Mouse (Mus musculus): ENCODE data around the gene Kcna2. TPM values are rescaled to one million over a fixed set of nuclear protein-coding genes. Genes with fewer than 3 reads are reported as not detected.

Kcna2 gene
- total and polyA plus RNA-seq, 2 experiments from 2014 or later: 2.1 to 17.2 TPM

DNA sequence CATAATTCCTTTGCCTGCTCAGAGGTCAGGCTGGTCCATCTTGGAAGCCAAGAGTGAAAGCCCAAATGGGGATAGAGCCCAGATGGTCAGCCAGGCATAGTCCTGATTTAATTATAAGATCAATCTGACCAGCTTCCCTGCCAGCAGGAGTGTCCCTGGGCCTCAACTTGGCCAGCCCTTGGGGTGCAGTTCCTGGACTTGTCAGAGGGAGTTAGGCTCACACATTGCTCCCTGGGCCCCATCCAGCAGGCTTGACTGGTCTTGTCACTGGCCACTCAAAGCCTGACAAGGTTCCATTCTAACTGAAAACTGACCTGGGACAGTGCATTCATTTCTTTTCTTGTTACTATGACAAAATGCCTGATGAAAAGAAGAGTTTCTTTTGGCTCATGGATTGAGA lies 21.4 kb downstream of the Kcna2 start:
- Histone ChIP-seq H3K27me3 (ENCODE audit: insufficient read depth, low read length) (no peaks in the 10 kb centered on the region), H3K4me2 (ENCODE audit: low read depth, low read length) (no peak overlapping the region), H3K9me3 (ENCODE audit: low read length) (no peaks in the 10 kb centered on the region), H3K27ac (no peak overlapping the region), H3K4me3 (ENCODE audit: low read length) (no peak overlapping the region), H3K9ac (replicated peaks; ENCODE audit: low read length) (no peak overlapping the region), H3K36me3 (ENCODE audit: insufficient read depth, low read length) (no peaks in the 10 kb centered on the region), H3K4me1 (ENCODE audit: insufficient read depth, low read length) (no peaks in the 10 kb centered on the region)
- no peak for DNase-seq (ENCODE audit: low spot score)
- no peak for TF ChIP-seq CTCF (IDR thresholded peaks at IDR 0.05; ENCODE audit: low read depth)
- no peak for ATAC-seq

DNA sequence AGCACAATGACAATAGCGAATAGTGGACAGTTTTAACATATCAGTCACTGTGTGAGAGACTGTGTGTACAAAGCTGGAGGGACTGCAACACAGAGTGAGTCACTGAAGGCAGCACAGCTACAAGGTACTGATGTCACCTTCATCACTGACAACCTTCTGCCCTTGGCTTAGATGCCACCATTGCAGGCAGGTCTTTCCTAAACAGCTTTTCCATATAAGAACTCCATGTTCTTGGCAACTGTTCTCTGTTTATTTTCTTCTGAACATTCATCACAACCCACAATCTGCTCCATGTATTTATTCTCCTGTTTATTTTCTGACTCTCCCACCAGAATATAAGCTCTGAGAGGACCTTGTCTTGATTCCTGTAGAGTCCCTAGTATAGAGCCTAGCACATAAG lies 26.7 kb downstream of the Kcna2 start:
- no peak for DNase-seq (ENCODE audit: low spot score)
- Histone ChIP-seq H3K9ac (replicated peaks; ENCODE audit: low read length) (no peak overlapping the region), H3K27me3 (ENCODE audit: insufficient read depth, low read length) (no peaks in the 10 kb centered on the region), H3K9me3 (ENCODE audit: low read length) (no peaks in the 10 kb centered on the region), H3K4me2 (ENCODE audit: low read depth, low read length) (no peak overlapping the region), H3K4me1 (ENCODE audit: insufficient read depth, low read length) (peaks cover 8% of the 10 kb centered on the region; the same call in 1 of the 2 replicates), H3K36me3 (ENCODE audit: insufficient read depth, low read length) (no peaks in the 10 kb centered on the region), H3K27ac (no peak overlapping the region), H3K4me3 (ENCODE audit: low read length) (no peak overlapping the region)
- no peak for TF ChIP-seq CTCF (IDR thresholded peaks at IDR 0.05; ENCODE audit: low read depth)
- ATAC-seq: no peak
- 65% methylated on average over 1 of the region's 1 CpGs for WGBS

DNA sequence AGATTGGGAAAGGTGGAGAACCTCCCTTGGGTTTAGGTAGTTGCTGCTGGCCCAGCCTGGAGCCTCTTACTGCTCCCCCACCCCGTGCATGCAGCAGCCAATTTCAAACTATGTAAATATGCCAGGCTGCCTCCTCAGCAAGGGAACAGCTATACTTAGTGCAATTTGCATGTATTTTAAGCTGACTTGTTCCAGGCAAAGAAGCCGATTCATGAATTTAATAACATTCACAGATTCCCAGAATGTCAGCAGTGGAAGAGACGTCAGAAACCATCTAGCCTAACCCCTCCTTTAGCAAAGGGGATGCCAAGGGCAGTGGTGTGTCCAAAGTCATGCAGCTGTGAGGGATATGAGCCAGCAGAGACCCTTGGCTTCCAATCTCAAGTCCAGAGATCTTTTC lies 27.5 kb downstream of the Kcna2 start:
- no peak overlapping the region for H3K4me2 ChIP-seq (ENCODE audit: low read depth, low read length)
- no peak overlapping the region for H3K4me3 ChIP-seq (ENCODE audit: low read length)
- peaks cover 8% of the 10 kb centered on the region; the same call in 1 of the 2 replicates for H3K4me1 ChIP-seq (ENCODE audit: insufficient read depth, low read length)
- no peaks in the 10 kb centered on the region for H3K36me3 ChIP-seq (ENCODE audit: insufficient read depth, low read length)
- no peak overlapping the region for H3K9ac ChIP-seq (replicated peaks; ENCODE audit: low read length)
- no peak for ATAC-seq
- H3K9me3 ChIP-seq (ENCODE audit: low read length): no peaks in the 10 kb centered on the region
- TF ChIP-seq CTCF (IDR thresholded peaks at IDR 0.05; ENCODE audit: low read depth): no peak
- no peak for DNase-seq (ENCODE audit: low spot score)
- no peak overlapping the region for H3K27ac ChIP-seq
- H3K27me3 ChIP-seq (ENCODE audit: insufficient read depth, low read length): no peaks in the 10 kb centered on the region
- 57% methylated on average over 3 of the region's 3 CpGs for WGBS

DNA sequence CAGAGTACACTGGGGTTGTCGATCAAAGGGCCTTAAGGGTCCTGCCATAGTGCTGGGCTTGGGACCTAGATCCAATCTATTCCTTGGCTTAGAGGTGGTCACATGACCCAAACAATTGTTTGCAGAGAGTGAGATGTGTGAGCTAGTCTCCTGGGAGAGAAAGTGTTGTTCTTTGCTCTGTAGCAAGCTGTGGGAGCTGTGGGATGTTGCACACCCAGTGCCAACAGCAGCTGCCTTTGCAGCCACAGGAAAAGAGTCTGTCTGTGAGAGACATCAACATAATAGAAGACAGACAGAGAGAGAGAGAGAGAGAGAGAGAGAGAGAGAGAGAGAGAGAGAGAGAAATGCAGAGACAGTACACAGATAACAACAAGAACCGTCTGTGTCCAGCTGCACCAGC lies 28.3 kb downstream of the Kcna2 start:
- no peak overlapping the region for H3K4me3 ChIP-seq (ENCODE audit: low read length)
- no peak overlapping the region for H3K9ac ChIP-seq (replicated peaks; ENCODE audit: low read length)
- no peaks in the 10 kb centered on the region for H3K36me3 ChIP-seq (ENCODE audit: insufficient read depth, low read length)
- no peaks in the 10 kb centered on the region for H3K9me3 ChIP-seq (ENCODE audit: low read length)
- WGBS: 50% methylated on average over 2 of the region's 2 CpGs
- H3K27ac ChIP-seq: no peak overlapping the region
- DNase-seq (ENCODE audit: low spot score) (no peak), ATAC-seq (no peak)
- peaks cover 8% of the 10 kb centered on the region; the same call in 1 of the 2 replicates for H3K4me1 ChIP-seq (ENCODE audit: insufficient read depth, low read length)
- no peak overlapping the region for H3K4me2 ChIP-seq (ENCODE audit: low read depth, low read length)
- TF ChIP-seq CTCF (IDR thresholded peaks at IDR 0.05; ENCODE audit: low read depth): no peak
- H3K27me3 ChIP-seq (ENCODE audit: insufficient read depth, low read length): no peaks in the 10 kb centered on the region

DNA sequence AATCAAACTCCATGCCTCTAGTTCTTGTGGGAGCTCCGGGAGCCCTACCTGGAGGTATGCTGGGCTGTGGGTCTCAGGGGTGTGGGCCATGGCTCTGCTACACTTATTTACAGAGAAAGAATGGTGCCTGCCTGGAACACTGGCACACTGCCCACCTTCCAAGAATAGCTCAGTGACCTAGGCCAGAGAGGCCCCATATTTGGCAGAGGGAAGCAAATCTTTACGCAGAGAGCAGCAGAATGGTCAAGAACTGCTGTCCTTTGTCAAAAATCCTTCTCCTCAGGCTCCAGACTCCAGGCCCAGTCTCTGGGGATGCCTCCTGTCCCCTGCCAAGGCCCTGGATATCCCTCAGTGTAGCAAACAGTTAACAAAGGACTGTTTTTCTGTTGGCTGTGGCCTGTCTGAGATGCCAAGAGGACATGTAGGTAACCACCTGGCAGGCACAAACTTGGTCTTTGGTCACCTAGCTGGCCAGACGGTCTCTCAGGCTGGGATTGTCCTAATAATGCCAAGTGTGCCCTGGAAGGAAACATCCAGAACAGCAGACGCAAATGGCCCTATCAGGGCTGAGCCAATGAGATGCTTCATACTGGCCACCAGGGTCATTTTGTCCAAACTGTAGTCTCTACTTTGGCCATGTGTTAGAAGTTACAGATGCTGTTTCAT lies 29.8 kb downstream of the Kcna2 start:
- DNase-seq (ENCODE audit: low spot score) (no peak), ATAC-seq (0 out of 2 replicates have a peak, but pooled peaks have one; percentile 27)
- H3K4me3 ChIP-seq (ENCODE audit: low read length): no peak overlapping the region
- no peaks in the 10 kb centered on the region for H3K9me3 ChIP-seq (ENCODE audit: low read length)
- H3K4me1 ChIP-seq (ENCODE audit: insufficient read depth, low read length): peaks cover 8% of the 10 kb centered on the region; the same call in 1 of the 2 replicates
- WGBS: 66% methylated on average over 4 of the region's 4 CpGs
- no peaks in the 10 kb centered on the region for H3K27me3 ChIP-seq (ENCODE audit: insufficient read depth, low read length)
- no peak overlapping the region for H3K4me2 ChIP-seq (ENCODE audit: low read depth, low read length)
- no peak for TF ChIP-seq CTCF (IDR thresholded peaks at IDR 0.05; ENCODE audit: low read depth)
- no peaks in the 10 kb centered on the region for H3K36me3 ChIP-seq (ENCODE audit: insufficient read depth, low read length)
- no peak overlapping the region for H3K27ac ChIP-seq
- no peak overlapping the region for H3K9ac ChIP-seq (replicated peaks; ENCODE audit: low read length)

- Histone ChIP-seq H3K36me3 (ENCODE audit: insufficient read depth, low read length) (no peaks in the 10 kb centered on the region), H3K4me2 (ENCODE audit: low read depth, low read length) (no peak overlapping the region), H3K9ac (replicated peaks; ENCODE audit: low read length) (no peak overlapping the region), H3K4me3 (ENCODE audit: low read length) (no peak overlapping the region), H3K27me3 (ENCODE audit: insufficient read depth, low read length) (no peaks in the 10 kb centered on the region), H3K9me3 (ENCODE audit: low read length) (no peaks in the 10 kb centered on the region), H3K4me1 (ENCODE audit: insufficient read depth, low read length) (peaks cover 8% of the 10 kb centered on the region; the same call in 1 of the 2 replicates), H3K27ac (no peak overlapping the region)
- DNase-seq (ENCODE audit: low spot score) (no peak), ATAC-seq (no peak)
- 74% methylated on average over 6 of the region's 6 CpGs for WGBS
- TF ChIP-seq CTCF (IDR thresholded peaks at IDR 0.05; ENCODE audit: low read depth): no peak
These were observed 30.9 kb downstream of the Kcna2 start for GRCm38 (mm10) chr3:107131846-107132245.

- Histone ChIP-seq H3K36me3 (ENCODE audit: insufficient read depth, low read length) (no peaks in the 10 kb centered on the region), H3K4me2 (ENCODE audit: low read depth, low read length) (no peak overlapping the region), H3K4me3 (ENCODE audit: low read length) (no peak overlapping the region), H3K4me1 (ENCODE audit: insufficient read depth, low read length) (peaks cover 8% of the 10 kb centered on the region; the same call in 1 of the 2 replicates), H3K27ac (no peak overlapping the region), H3K9me3 (ENCODE audit: low read length) (no peaks in the 10 kb centered on the region), H3K9ac (replicated peaks; ENCODE audit: low read length) (no peak overlapping the region), H3K27me3 (ENCODE audit: insufficient read depth, low read length) (no peaks in the 10 kb centered on the region)
- no peak for DNase-seq (ENCODE audit: low spot score)
- TF ChIP-seq CTCF (IDR thresholded peaks at IDR 0.05; ENCODE audit: low read depth): no peak
- no peak for ATAC-seq
- WGBS: 61% methylated on average over 6 of the region's 6 CpGs
These were observed 31.7 kb downstream of the Kcna2 start for GRCm38 (mm10) chr3:107132651-107133050.

Measured in hindbrain, postnatal 0 days (tissue).